Mouse (Mus musculus): Measurements from ENCODE around the gene Sema6d. TPM values are rescaled to one million over a fixed set of nuclear protein-coding genes. Genes with fewer than 3 reads are reported as not detected.

Gene Sema6d
- polyA plus RNA-seq, 1 experiment from 2014 or later = 24.1 TPM

DNA sequence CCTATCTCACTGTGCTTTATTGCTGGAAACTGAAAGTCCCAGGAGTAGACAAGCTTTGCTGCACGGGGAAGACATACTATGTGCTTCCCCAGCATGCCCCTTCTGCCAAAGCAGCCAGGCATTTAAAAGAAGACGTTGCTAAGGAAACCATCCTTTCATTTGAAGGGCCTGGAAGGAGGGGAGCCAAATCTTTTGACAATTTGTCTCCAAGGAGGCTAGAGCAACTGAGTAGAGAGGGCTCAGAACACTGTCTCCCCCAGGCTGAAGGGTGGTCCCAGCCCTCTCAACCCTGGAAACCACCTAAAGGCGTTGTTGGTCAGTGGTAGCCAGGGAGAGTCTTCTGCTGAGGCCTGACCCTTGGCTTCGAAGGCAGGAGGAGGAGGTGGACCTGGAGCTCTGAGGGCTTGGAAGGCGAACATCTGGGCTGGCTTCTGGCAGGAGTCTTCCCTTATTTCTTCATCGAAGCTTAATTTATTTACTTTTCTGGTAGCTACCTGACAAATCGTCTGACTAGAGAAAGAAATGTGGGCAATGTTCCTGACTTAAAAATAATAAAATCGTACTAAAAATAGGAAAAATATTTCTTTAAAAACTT is 545.6 kb downstream of the Sema6d start:
- H3K4me3 ChIP-seq = no peak overlapping the region
- no peak overlapping the region for H3K9ac ChIP-seq
- no peaks in the 10 kb centered on the region for H3K36me3 ChIP-seq (ENCODE audit: poor library complexity, severe bottlenecking)
- 46% methylated on average over 8 of the region's 8 CpGs for WGBS
- H3K4me1 ChIP-seq = peaks cover 33% of the 10 kb centered on the region
- H3K9me3 ChIP-seq (replicated peaks) = no peaks in the 10 kb centered on the region
- no peaks in the 10 kb centered on the region for H3K27me3 ChIP-seq
- no peak overlapping the region for H3K27ac ChIP-seq
- peak; percentile 54; the same call in 1 of the 2 replicates for ATAC-seq
- no peak overlapping the region for H3K4me2 ChIP-seq

DNA sequence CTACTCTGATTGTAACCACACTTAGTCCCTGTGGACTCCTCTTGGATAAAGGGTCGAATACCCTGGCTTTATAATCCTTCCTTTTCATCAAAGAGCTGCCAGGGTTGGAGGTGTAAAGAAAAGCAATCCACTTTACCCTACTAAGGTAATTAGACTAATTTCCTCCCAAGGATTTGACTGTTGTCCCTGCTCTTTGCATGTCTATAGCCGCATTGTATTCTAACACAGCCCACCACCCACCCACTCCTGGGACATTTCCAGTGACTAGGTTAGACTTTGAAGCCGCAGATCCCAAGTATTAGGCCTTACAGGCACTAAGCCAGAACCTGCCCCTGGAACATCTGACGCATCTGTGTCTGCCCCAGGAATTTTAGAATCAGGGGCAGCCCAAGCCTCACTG is 547.3 kb downstream of the Sema6d start:
- H3K27ac ChIP-seq = no peak overlapping the region
- H3K27me3 ChIP-seq = no peaks in the 10 kb centered on the region
- H3K36me3 ChIP-seq (ENCODE audit: poor library complexity, severe bottlenecking) = no peaks in the 10 kb centered on the region
- no peak overlapping the region for H3K4me3 ChIP-seq
- no peak overlapping the region for H3K4me2 ChIP-seq
- no peak overlapping the region for H3K9ac ChIP-seq
- peaks cover 42% of the 10 kb centered on the region for H3K4me1 ChIP-seq
- no peaks in the 10 kb centered on the region for H3K9me3 ChIP-seq (replicated peaks)
- WGBS = 19% methylated on average over 4 of the region's 4 CpGs
- no peak for ATAC-seq

DNA sequence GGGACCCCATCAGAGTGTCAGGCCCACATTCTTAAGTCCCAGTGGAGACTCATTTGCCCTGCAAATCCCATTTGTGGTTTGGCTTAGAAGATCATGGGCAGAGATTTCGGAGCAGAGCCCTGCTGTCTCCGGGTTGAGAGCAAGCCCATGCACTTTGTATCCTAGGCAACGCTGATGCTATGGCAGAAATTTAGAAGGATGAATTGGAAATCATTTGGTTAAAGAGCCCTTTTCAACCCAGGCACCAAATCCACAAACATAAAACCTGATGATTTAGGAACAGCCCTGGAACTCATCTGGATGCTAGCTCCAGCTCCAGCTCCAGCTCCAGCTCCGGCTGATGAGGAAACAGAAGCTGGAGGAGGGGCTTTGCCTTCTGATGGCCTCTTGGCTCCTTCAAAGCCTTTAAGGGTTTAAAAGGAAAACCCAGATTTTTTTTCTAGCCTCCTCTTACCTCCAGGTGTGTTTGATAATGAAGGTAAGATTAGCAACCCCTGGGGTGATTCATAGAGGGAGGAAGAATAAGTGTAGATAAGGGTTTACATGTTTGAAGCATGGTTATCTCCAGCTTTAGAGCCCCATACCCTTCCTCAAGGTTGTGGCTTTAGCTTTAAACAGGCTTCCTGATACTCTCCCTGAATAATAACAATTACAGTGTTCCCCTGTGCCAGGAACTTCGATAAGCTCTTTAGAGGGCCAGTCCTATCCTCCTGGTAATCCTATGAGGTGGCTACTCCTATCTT is 549.6 kb downstream of the Sema6d start:
- H3K9ac ChIP-seq = no peak overlapping the region
- no peaks in the 10 kb centered on the region for H3K27me3 ChIP-seq
- ATAC-seq = no peak
- H3K4me3 ChIP-seq = no peak overlapping the region
- H3K27ac ChIP-seq = no peak overlapping the region
- H3K4me1 ChIP-seq = peaks cover 39% of the 10 kb centered on the region
- no peaks in the 10 kb centered on the region for H3K9me3 ChIP-seq (replicated peaks)
- no peak overlapping the region for H3K4me2 ChIP-seq
- 60% methylated on average over 5 of the region's 5 CpGs for WGBS
- no peaks in the 10 kb centered on the region for H3K36me3 ChIP-seq (ENCODE audit: poor library complexity, severe bottlenecking)

DNA sequence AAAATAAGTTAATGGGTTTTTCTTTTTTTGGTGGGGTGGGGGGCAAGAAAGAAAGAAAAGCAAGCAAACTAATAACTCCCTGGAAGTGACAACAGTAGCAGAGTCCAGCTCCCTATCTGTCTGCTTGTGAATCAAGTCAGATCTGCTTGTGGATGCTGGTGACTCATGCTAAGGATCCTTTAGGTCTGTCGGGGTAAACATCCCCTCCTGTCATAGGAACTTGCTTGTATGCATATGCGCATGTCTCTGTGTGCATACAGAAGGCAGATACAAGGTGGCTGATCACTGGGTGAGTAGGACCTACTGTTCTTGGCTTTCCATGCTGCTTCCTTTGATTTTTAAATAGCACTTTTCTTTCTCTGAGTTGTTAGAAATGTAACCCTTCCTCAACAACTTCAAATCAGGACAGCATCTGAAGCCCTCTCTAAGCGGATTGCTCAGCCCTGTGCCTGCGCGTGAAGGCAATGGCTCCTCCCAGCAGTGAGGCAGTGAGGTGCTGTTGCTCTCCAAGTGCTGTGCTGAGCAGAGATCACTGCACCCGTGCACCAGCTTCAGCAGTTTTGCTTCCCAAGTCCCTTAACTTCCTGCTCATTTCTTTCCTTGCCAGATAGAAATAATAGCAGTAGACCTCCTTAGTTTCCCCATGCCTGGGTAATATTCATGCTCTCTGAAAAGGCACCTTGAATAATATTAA is 550.9 kb downstream of the Sema6d start:
- Histone ChIP-seq H3K27me3 (no peaks in the 10 kb centered on the region), H3K4me1 (peaks cover 32% of the 10 kb centered on the region), H3K27ac (peak overlapping the region; percentile 8; the same call in 1 of the 2 replicates), H3K9ac (no peak overlapping the region), H3K4me2 (no peak overlapping the region), H3K9me3 (replicated peaks) (no peaks in the 10 kb centered on the region), H3K4me3 (no peak overlapping the region), H3K36me3 (ENCODE audit: poor library complexity, severe bottlenecking) (no peaks in the 10 kb centered on the region)
- peak; percentile 63; the same call in 1 of the 2 replicates for ATAC-seq
- 42% methylated on average over 6 of the region's 6 CpGs for WGBS

DNA sequence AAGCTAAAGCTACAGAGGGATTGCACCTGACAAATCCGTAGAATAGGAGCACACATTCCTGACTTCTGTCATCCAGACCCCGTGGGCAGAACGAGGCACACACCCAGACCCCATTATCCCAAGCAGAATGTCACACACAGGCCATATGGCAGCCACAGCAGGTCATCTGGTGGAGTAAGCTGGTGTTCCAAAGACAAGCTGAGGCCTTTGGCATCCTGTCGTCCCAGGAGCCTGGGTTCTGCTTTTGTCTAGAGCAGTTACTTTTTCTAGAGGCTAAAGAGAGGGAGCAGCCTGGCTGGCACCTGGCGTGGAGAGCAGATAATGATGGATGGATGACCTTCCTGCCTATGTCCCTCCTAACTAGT is 551.4 kb downstream of the Sema6d start:
- Histone ChIP-seq H3K27ac (no peak overlapping the region), H3K4me2 (no peak overlapping the region), H3K36me3 (ENCODE audit: poor library complexity, severe bottlenecking) (no peaks in the 10 kb centered on the region), H3K27me3 (no peaks in the 10 kb centered on the region), H3K9ac (no peak overlapping the region), H3K4me3 (no peak overlapping the region), H3K9me3 (replicated peaks) (no peaks in the 10 kb centered on the region), H3K4me1 (peaks cover 29% of the 10 kb centered on the region)
- ATAC-seq = peak; percentile 48; the same call in 1 of the 2 replicates
- 16% methylated on average over 5 of the region's 5 CpGs for WGBS

DNA sequence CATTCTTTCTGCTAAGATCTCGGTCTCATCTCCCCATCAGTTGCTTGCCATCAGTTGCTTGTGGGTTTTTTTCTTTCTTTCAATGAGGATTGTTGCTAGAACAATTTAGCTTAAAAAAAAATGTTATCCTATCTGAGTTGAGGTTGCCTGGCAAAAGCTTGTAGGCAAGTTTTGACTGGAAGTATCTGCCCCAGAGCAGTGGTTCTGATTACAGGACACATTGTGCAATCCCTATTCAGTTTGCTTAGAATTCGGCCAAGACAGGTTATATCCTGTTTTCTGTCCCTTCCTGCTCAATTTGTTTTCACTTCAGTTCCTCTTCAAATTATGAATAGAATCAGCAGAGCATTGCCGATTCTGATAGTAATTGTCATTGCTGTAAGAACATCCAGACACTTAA is 552.4 kb downstream of the Sema6d start:
- H3K9ac ChIP-seq = no peak overlapping the region
- WGBS = 56% methylated on average over 3 of the region's 3 CpGs
- H3K36me3 ChIP-seq (ENCODE audit: poor library complexity, severe bottlenecking) = no peaks in the 10 kb centered on the region
- no peaks in the 10 kb centered on the region for H3K9me3 ChIP-seq (replicated peaks)
- H3K27ac ChIP-seq = no peak overlapping the region
- no peak overlapping the region for H3K4me3 ChIP-seq
- peaks cover 24% of the 10 kb centered on the region for H3K4me1 ChIP-seq
- ATAC-seq = no peak
- H3K27me3 ChIP-seq = no peaks in the 10 kb centered on the region
- no peak overlapping the region for H3K4me2 ChIP-seq

DNA sequence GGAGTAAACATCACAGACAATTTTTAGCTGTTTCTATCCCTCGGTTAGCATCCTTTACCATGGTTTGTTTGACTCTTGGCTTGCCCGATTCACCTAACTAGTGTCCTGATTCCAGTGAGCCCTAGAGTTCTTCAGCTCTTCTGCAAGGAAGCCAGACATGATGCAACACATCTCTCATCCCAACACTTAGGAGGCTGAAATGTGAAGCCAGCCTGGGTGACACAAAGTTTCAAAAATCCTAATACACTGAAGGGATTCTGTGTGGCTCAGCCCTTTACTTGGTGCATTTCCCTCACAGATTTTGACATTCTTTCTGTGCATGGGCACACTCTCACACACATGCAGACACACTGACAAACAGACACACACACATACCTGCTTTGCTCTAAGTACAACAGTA is 560.8 kb downstream of the Sema6d start:
- H3K4me2 ChIP-seq = no peak overlapping the region
- peaks cover 11% of the 10 kb centered on the region; the same call in 1 of the 2 replicates for H3K36me3 ChIP-seq (ENCODE audit: poor library complexity, severe bottlenecking)
- ATAC-seq = no peak
- H3K27me3 ChIP-seq = no peaks in the 10 kb centered on the region
- no peaks in the 10 kb centered on the region for H3K9me3 ChIP-seq (replicated peaks)
- no peak overlapping the region for H3K9ac ChIP-seq
- H3K4me3 ChIP-seq = no peak overlapping the region
- no peak overlapping the region for H3K27ac ChIP-seq
- WGBS = 94% methylated on average over 2 of the region's 2 CpGs
- H3K4me1 ChIP-seq = 0 out of 2 replicates have a peak, but pooled peaks cover 4% of the 10 kb centered on the region

DNA sequence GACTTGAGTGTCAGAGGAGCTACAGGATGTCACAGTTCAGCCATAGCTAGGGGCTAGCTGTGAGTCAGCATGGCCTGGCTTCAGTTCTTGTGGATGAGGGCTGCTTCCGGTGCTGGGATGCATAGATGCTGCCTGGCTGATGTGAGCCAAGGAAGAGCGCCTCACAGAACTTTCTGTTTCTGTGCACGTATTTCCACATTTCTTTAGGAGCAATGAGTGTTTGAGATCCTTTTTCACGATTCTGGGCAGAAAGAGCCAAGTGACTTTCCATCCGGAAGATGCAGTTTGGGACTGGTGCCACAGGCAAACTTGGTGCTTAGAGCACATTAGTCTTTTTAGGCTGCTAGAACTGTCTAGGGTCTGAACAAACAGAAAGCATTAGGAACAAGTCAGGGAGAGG is 561.4 kb downstream of the Sema6d start:
- 83% methylated on average over 5 of the region's 5 CpGs for WGBS

DNA sequence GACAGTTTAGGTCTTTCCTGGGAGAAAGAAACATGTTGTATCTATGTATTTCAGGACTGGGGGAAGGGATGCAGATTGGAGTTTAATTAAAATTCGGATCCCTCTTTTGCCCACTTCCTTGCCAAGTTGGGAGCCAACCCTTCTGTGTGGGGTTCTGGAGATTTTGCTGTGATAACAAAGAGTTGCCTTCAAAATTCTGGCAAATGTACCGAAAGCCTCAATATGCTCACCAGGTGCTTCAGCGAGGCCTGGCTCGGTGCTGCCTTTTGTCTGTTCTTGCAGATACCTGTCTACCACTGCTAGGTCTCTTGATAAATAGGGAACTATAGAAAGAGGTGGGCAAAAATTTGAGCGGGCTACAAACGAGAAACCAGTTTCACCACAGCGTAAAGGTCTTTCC is 563.4 kb downstream of the Sema6d start:
- 84% methylated on average over 7 of the region's 7 CpGs for WGBS
- Histone ChIP-seq H3K4me1 (peaks cover 4% of the 10 kb centered on the region; the same call in 1 of the 2 replicates), H3K9ac (no peak overlapping the region), H3K4me3 (no peak overlapping the region), H3K27ac (no peak overlapping the region), H3K27me3 (no peaks in the 10 kb centered on the region), H3K9me3 (replicated peaks) (no peaks in the 10 kb centered on the region), H3K36me3 (ENCODE audit: poor library complexity, severe bottlenecking) (peaks cover 30% of the 10 kb centered on the region), H3K4me2 (no peak overlapping the region)
- peak; percentile 31; the same call in 1 of the 2 replicates for ATAC-seq

More for the DNA sequence above, 561.4 kb downstream of the Sema6d start:
- Histone ChIP-seq H3K36me3 (ENCODE audit: poor library complexity, severe bottlenecking) (peaks cover 16% of the 10 kb centered on the region), H3K4me1 (0 out of 2 replicates have a peak, but pooled peaks cover 4% of the 10 kb centered on the region), H3K9ac (no peak overlapping the region), H3K9me3 (replicated peaks) (no peaks in the 10 kb centered on the region), H3K27ac (no peak overlapping the region), H3K27me3 (no peaks in the 10 kb centered on the region), H3K4me2 (no peak overlapping the region), H3K4me3 (no peak overlapping the region)
- ATAC-seq = no peak

DNA sequence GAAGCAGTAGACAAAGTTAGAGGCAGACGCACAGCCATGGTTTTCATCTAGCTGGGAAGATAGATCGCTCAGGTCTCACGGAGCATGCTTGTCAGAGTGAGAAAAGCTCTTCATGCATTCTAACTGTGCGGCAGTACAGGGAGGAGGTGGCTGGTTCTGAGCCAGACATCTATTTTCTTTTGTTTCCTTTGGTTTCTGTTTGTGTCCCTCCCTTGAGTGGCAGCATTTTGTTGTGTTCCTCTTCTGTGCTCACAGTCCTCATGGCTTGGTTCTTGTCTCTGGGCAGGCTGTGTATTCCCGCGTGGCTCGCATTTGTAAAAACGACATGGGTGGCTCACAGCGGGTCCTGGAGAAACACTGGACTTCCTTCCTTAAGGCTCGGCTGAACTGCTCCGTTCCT is 567.6 kb downstream of the Sema6d start:
- ATAC-seq = peak; percentile 32; the same call in 1 of the 2 replicates
- Histone ChIP-seq H3K4me1 (peaks cover 16% of the 10 kb centered on the region), H3K9me3 (replicated peaks) (no peaks in the 10 kb centered on the region), H3K4me2 (no peak overlapping the region), H3K4me3 (no peak overlapping the region), H3K27me3 (no peaks in the 10 kb centered on the region), H3K27ac (no peak overlapping the region), H3K36me3 (ENCODE audit: poor library complexity, severe bottlenecking) (peaks cover 63% of the 10 kb centered on the region), H3K9ac (no peak overlapping the region)
- 72% methylated on average over 11 of the region's 11 CpGs for WGBS

DNA sequence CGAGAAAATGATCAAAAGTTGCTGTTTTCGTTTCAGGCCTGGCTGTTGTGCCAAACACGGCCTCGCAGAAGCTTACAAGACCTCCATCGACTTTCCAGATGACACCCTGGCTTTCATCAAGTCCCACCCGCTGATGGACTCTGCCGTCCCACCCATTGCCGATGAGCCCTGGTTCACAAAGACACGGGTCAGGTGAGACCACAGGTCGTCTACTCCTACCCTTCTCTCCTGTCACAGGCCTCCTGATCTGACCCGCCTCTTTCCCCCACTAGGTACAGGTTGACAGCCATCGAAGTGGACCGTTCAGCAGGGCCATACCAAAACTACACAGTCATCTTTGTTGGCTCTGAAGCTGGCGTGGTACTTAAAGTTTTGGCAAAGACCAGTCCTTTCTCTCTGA is 568.6 kb downstream of the Sema6d start:
- H3K27me3 ChIP-seq = no peaks in the 10 kb centered on the region
- H3K36me3 ChIP-seq (ENCODE audit: poor library complexity, severe bottlenecking) = peaks cover 63% of the 10 kb centered on the region
- H3K9me3 ChIP-seq (replicated peaks) = no peaks in the 10 kb centered on the region
- no peak overlapping the region for H3K27ac ChIP-seq
- no peak for ATAC-seq
- H3K4me2 ChIP-seq = no peak overlapping the region
- H3K4me1 ChIP-seq = peaks cover 12% of the 10 kb centered on the region
- H3K4me3 ChIP-seq = no peak overlapping the region
- no peak overlapping the region for H3K9ac ChIP-seq
- WGBS = 87% methylated on average over 14 of the region's 14 CpGs

DNA sequence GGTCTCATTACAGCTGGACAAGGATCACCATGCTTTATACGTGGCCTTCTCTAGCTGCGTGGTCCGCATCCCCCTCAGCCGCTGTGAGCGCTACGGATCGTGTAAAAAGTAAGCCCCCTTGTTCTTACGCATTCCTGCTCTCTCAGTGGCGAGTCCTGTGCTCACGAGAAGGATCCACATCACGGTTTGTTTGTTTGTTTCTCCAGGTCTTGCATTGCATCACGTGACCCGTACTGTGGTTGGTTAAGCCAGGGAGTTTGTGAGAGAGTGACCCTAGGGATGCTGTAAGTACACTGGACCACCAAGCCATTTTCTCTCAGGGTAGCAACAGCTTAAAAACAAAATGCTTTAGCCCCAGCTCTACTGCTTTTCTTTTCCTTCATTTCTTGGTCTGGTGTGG is 569.8 kb downstream of the Sema6d start:
- Histone ChIP-seq H3K36me3 (ENCODE audit: poor library complexity, severe bottlenecking) (peaks cover 71% of the 10 kb centered on the region), H3K9me3 (replicated peaks) (no peaks in the 10 kb centered on the region), H3K4me3 (no peak overlapping the region), H3K4me2 (no peak overlapping the region), H3K27ac (no peak overlapping the region), H3K4me1 (peaks cover 12% of the 10 kb centered on the region), H3K9ac (no peak overlapping the region), H3K27me3 (no peaks in the 10 kb centered on the region)
- WGBS = 92% methylated on average over 13 of the region's 13 CpGs
- no peak for ATAC-seq

Measured in forebrain, embryonic 13.5 days (tissue).